Mouse (Mus musculus): Measurements from ENCODE around the gene Mknk1. TPM values are rescaled to one million over a fixed set of nuclear protein-coding genes. Genes with fewer than 3 reads are reported as not detected.

Gene Mknk1
- polyA plus RNA-seq, 1 experiment from 2014 or later: 25.9 TPM

Other genes with a start within 250 kb of the Mknk1 start
- not detected in 2 replicates for gene Cyp4a32, start 238.2 kb upstream of the Mknk1 start, polyA plus RNA-seq (2015; fragmentation: Nextera tagmentation; extraction: Ambion mirVana)
- 1.0 and 1.5 TPM in 2 replicates for gene Cyp4b1, start 191.5 kb upstream of the Mknk1 start, polyA plus RNA-seq (2015; fragmentation: Nextera tagmentation; extraction: Ambion mirVana)
- gene Efcab14, start 101.5 kb upstream of the Mknk1 start, polyA plus RNA-seq (2015; fragmentation: Nextera tagmentation; extraction: Ambion mirVana): 37.4 and 37.9 TPM in 2 replicates
- gene Tex38, start 58.2 kb upstream of the Mknk1 start, polyA plus RNA-seq (2015; fragmentation: Nextera tagmentation; extraction: Ambion mirVana): 0.53 TPM in 1 of 2 replicates, not detected in the other
- 56.7 and 60.5 TPM in 2 replicates for gene Atpaf1, start 54.4 kb upstream of the Mknk1 start, polyA plus RNA-seq (2015; fragmentation: Nextera tagmentation; extraction: Ambion mirVana)
- 8.7 and 9.8 TPM in 2 replicates for gene Mob3c, start 11.1 kb upstream of the Mknk1 start, polyA plus RNA-seq (2015; fragmentation: Nextera tagmentation; extraction: Ambion mirVana)
- gene Kncn, start 45.2 kb downstream of the Mknk1 start, polyA plus RNA-seq (2015; fragmentation: Nextera tagmentation; extraction: Ambion mirVana): not detected in 2 replicates
- not detected in 2 replicates for gene 6430628N08Rik, start 51.5 kb downstream of the Mknk1 start, polyA plus RNA-seq (2015; fragmentation: Nextera tagmentation; extraction: Ambion mirVana)
- 2.4 and 3.9 TPM in 2 replicates for gene Dmbx1, start 100.7 kb downstream of the Mknk1 start, polyA plus RNA-seq (2015; fragmentation: Nextera tagmentation; extraction: Ambion mirVana)
- gene Faah, start 178.7 kb downstream of the Mknk1 start, polyA plus RNA-seq (2015; fragmentation: Nextera tagmentation; extraction: Ambion mirVana): 2.1 and 2.8 TPM in 2 replicates
- gene Nsun4, start 214.7 kb downstream of the Mknk1 start, polyA plus RNA-seq (2015; fragmentation: Nextera tagmentation; extraction: Ambion mirVana): 20.6 and 24.4 TPM in 2 replicates
- 479 and 566 TPM in 2 replicates for gene Uqcrh, start 235.9 kb downstream of the Mknk1 start, polyA plus RNA-seq (2015; fragmentation: Nextera tagmentation; extraction: Ambion mirVana)
- gene Lrrc41, start 236.1 kb downstream of the Mknk1 start, polyA plus RNA-seq (2015; fragmentation: Nextera tagmentation; extraction: Ambion mirVana): 78.3 and 80.8 TPM in 2 replicates

Measured in embryonic facial prominence, embryonic 13.5 days (tissue).